Mouse (Mus musculus) heart, embryonic 14.5 days (tissue): ENCODE measurements around the gene Spint5. TPM values are rescaled to one million over a fixed set of nuclear protein-coding genes. Genes with fewer than 3 reads are reported as not detected.

ENCODE experiments used
- ATAC-seq: fragments of 200-750 bp; cut with Nextera tagmentation; 2 replicates; pipeline ENCODE4 v1.8.0; 2017; ENCODE audit warnings: low read depth, moderate TSS enrichment; ENCODE audit not compliant: insufficient number of reproducible peaks, insufficient read depth, low FRiP score
- H3K27ac ChIP-seq, 2 experiments: fragments of 200-500 bp in 1 of 2; fragments of 300-500 bp in 1 of 2; sonication (generic) in 1 of 2; replicated peaks in 1 of 2; 2 replicates each; pipeline ENCODE4 v1.5.1; 2012 to 2014; ENCODE audit warnings: low read depth in 2 of 2, low read length in 2 of 2, control low read depth in 1 of 2, mild to moderate bottlenecking in 1 of 2, mixed read lengths in 1 of 2; ENCODE audit not compliant: control insufficient read depth in 1 of 2, insufficient read depth in 1 of 2
- H3K27me3 ChIP-seq: fragments of 300-500 bp; sonication (generic); 2 replicates; pipeline ENCODE4 v1.6.1; 2014; ENCODE audit warnings: mild to moderate bottlenecking, low read length, control low read depth; ENCODE audit not compliant: control insufficient read depth, insufficient read depth
- H3K36me3 ChIP-seq: fragments of 300-500 bp; sonication (generic); 2 replicates; pipeline ENCODE4 v1.6.1; 2014; ENCODE audit warnings: mild to moderate bottlenecking, control low read depth, low read length, mixed read lengths; ENCODE audit not compliant: control insufficient read depth, insufficient read depth
- H3K4me1 ChIP-seq, 2 experiments: fragments of 200-500 bp in 1 of 2; fragments of 300-500 bp in 1 of 2; sonication (generic) in 1 of 2; 2 replicates each; pipeline ENCODE4 v1.6.1; 2012 to 2014; ENCODE audit warnings: low read length in 2 of 2, control low read depth in 1 of 2, mixed read lengths in 1 of 2; ENCODE audit not compliant: control insufficient read depth in 2 of 2, insufficient read depth in 2 of 2
- H3K4me2 ChIP-seq: fragments of 300-500 bp; sonication (generic); 2 replicates; pipeline ENCODE4 v1.6.1; 2014; ENCODE audit warnings: mild to moderate bottlenecking, low read length
- H3K4me3 ChIP-seq, 2 experiments: fragments of 200-500 bp in 1 of 2; fragments of 300-500 bp in 1 of 2; sonication (generic) in 1 of 2; 2 replicates each; pipeline ENCODE4 v1.5.1; 2012 to 2014; ENCODE audit warnings: low read length in 2 of 2, mild to moderate bottlenecking in 2 of 2, control low read depth in 1 of 2, low read depth in 1 of 2, moderate library complexity in 1 of 2; ENCODE audit not compliant: control insufficient read depth in 1 of 2, insufficient read depth in 1 of 2
- H3K9ac ChIP-seq: fragments of 300-500 bp; sonication (generic); 2 replicates; pipeline ENCODE4 v1.6.1; 2014; ENCODE audit warnings: mild to moderate bottlenecking, low read length
- H3K9me3 ChIP-seq: fragments of 300-500 bp; sonication (generic); 2 replicates; pipeline ENCODE4 v1.6.1; 2016; ENCODE audit warnings: low read length, control low read depth; ENCODE audit not compliant: control insufficient read depth
- WGBS: fragments of 180-500 bp; shearing (Covaris S2); extraction: QIAGEN DNeasy Blood & Tissue Kit; methylation state at CpG from one replicate; pipeline ENCODE4 v1.1.7; 2014; 5-methylcytosine and 5-hydroxymethylcytosine counted together
- polyA plus RNA-seq: library from polyadenylated mRNA; unstranded; fragments of >200 nt; fragmentation: Nextera tagmentation; extraction: Ambion mirVana; gene quantifications from 2 replicates; pipeline ENCODE4 v1.2.1, GENCODE M21; 2014

Gene Spint5
- polyA plus RNA-seq, 1 experiment from 2014 or later, result not detected

GRCm38 (mm10) chr2:164679906-164680305 is 35.2 kb upstream of the Spint5 start:
- Histone ChIP-seq H3K9ac (no peak overlapping the region), H3K4me2 (no peak overlapping the region), H3K36me3 (no peaks in the 10 kb centered on the region), H3K9me3 (no peaks in the 10 kb centered on the region), H3K4me3 (no peak overlapping the region), H3K27me3 (no peaks in the 10 kb centered on the region), H3K4me1 (peaks cover 3 to 4% of the 10 kb centered on the region in 2 experiments; a peak in 1 of 4 replicates), H3K27ac (no peak overlapping the region)
- 66% methylated on average over 3 of the region's 3 CpGs for WGBS
- no peak for ATAC-seq

GRCm38 (mm10) chr2:164684807-164685206 is 30.3 kb upstream of the Spint5 start, which contains the start of gene Wfdc13:
Gene Wfdc13, plus strand, starts transcription at chr2:164685107.
- Histone ChIP-seq H3K36me3 (no peaks in the 10 kb centered on the region), H3K27ac (no peak within 1 kb of the TSS), H3K4me3 (no peak within 1 kb of the TSS), H3K4me2 (no peak within 1 kb of the TSS), H3K4me1 (no peaks in the 10 kb centered on the region), H3K9me3 (no peaks in the 10 kb centered on the region), H3K9ac (no peak within 1 kb of the TSS), H3K27me3 (no peaks in the 10 kb centered on the region)
- WGBS, result 61% methylated on average over 3 of the region's 3 CpGs
- no peak for ATAC-seq

- WGBS, result 74% methylated on average over 4 of the region's 4 CpGs
These were observed 16.9 kb upstream of the Spint5 start, which contains the start of gene Spint4 for GRCm38 (mm10) chr2:164698201-164698600. Gene Spint4, plus strand, starts transcription at chr2:164698501.

GRCm38 (mm10) chr2:164700959-164701358 is 14.1 kb upstream of the Spint5 start:
- no peaks in the 10 kb centered on the region for H3K9me3 ChIP-seq
- H3K36me3 ChIP-seq, result no peaks in the 10 kb centered on the region
- H3K27me3 ChIP-seq, result no peaks in the 10 kb centered on the region
- no peak overlapping the region for H3K27ac ChIP-seq
- H3K9ac ChIP-seq, result no peak overlapping the region
- H3K4me3 ChIP-seq, result no peak overlapping the region
- 72% methylated on average over 5 of the region's 5 CpGs for WGBS
- H3K4me1 ChIP-seq, result no peaks in the 10 kb centered on the region; a peak in 1 of 4 replicates
- H3K4me2 ChIP-seq, result no peak overlapping the region
- no peak for ATAC-seq

More at GRCm38 (mm10) chr2:164698201-164698600, 16.9 kb upstream of the Spint5 start, which contains the start of gene Spint4:
- no peaks in the 10 kb centered on the region for H3K36me3 ChIP-seq
- H3K4me2 ChIP-seq, result no peak within 1 kb of the TSS
- H3K9ac ChIP-seq, result no peak within 1 kb of the TSS
- no peak within 1 kb of the TSS for H3K4me3 ChIP-seq
- no peaks in the 10 kb centered on the region; a peak in 1 of 4 replicates for H3K4me1 ChIP-seq
- no peaks in the 10 kb centered on the region for H3K9me3 ChIP-seq
- no peak for ATAC-seq
- no peak within 1 kb of the TSS for H3K27ac ChIP-seq
- no peaks in the 10 kb centered on the region for H3K27me3 ChIP-seq

GRCm38 (mm10) chr2:164701761-164702160 is 13.3 kb upstream of the Spint5 start:
- Histone ChIP-seq H3K36me3 (no peaks in the 10 kb centered on the region), H3K4me2 (no peak overlapping the region), H3K27ac (no peak overlapping the region), H3K9ac (no peak overlapping the region), H3K9me3 (no peaks in the 10 kb centered on the region), H3K4me1 (no peaks in the 10 kb centered on the region; a peak in 1 of 4 replicates), H3K4me3 (no peak overlapping the region), H3K27me3 (no peaks in the 10 kb centered on the region)
- no peak for ATAC-seq
- 81% methylated on average over 5 of the region's 5 CpGs for WGBS

GRCm38 (mm10) chr2:164704235-164704634 is 10.9 kb upstream of the Spint5 start:
- no peak overlapping the region for H3K4me3 ChIP-seq
- H3K9me3 ChIP-seq, result no peaks in the 10 kb centered on the region
- H3K4me2 ChIP-seq, result no peak overlapping the region
- H3K36me3 ChIP-seq, result no peaks in the 10 kb centered on the region
- ATAC-seq, result no peak
- no peaks in the 10 kb centered on the region; a peak in 1 of 4 replicates for H3K4me1 ChIP-seq
- no peak overlapping the region for H3K27ac ChIP-seq
- no peak overlapping the region for H3K9ac ChIP-seq
- H3K27me3 ChIP-seq, result no peaks in the 10 kb centered on the region
- WGBS, result 65% methylated on average over 5 of the region's 5 CpGs

GRCm38 (mm10) chr2:164705328-164705727 is 9.8 kb upstream of the Spint5 start:
- 89% methylated on average over 6 of the region's 6 CpGs for WGBS
- Histone ChIP-seq H3K36me3 (no peaks in the 10 kb centered on the region), H3K4me2 (no peak overlapping the region), H3K9ac (no peak overlapping the region), H3K9me3 (no peaks in the 10 kb centered on the region), H3K27ac (no peak overlapping the region), H3K4me1 (no peaks in the 10 kb centered on the region), H3K27me3 (no peaks in the 10 kb centered on the region), H3K4me3 (no peak overlapping the region)
- no peak for ATAC-seq

GRCm38 (mm10) chr2:164705991-164706390 is 9.1 kb upstream of the Spint5 start:
- Histone ChIP-seq H3K4me2 (no peak overlapping the region), H3K4me3 (no peak overlapping the region), H3K9ac (no peak overlapping the region), H3K36me3 (no peaks in the 10 kb centered on the region), H3K9me3 (no peaks in the 10 kb centered on the region), H3K4me1 (no peaks in the 10 kb centered on the region), H3K27ac (no peak overlapping the region), H3K27me3 (no peaks in the 10 kb centered on the region)
- no peak for ATAC-seq
- 87% methylated on average over 14 of the region's 14 CpGs for WGBS
